Mouse (Mus musculus) G1E-ER4 (cell line): ENCODE data around the gene Gm21258. TPM values are rescaled to one million over a fixed set of nuclear protein-coding genes. Genes with fewer than 3 reads are reported as not detected.
"Not testable (repeated sequence)": the region's sequence is repeated elsewhere in the genome, so short reads cannot be mapped to it uniquely, and the experiment has no call there.

Source experiments
- GATA1 ChIP-seq: IDR thresholded peaks from one replicate; pipeline ENCODE4 v1.8.0; 2012; ENCODE audit warnings: low read length, inconsistent platforms
- polyA plus RNA-seq: library from polyadenylated mRNA; stranded (reverse); fragments of >175 nt; gene quantifications from 2 replicates; pipeline ENCODE4 v1.2.3, GENCODE M21; 2012

Gene Gm21258
- not detected in 2 replicates for polyA plus RNA-seq

DNA sequence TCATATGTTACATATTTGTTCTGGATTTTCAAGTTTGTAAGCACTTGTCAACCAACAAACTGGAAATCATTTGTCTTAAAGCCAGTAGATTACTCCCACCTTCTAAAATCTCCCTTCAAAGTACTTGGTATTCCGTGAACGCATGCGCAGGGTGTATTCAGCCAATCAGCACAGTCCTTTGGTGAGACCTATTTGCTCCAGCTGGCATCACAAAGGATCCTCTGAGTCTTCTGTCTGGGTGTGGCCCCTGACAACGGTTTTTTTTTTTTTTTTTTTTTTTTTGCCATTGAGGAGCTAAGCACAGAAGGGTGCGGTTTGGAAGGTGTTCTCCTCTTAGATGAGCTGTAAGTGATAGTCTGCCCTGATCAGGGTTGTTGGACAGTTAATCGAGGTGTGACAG lies at the start of gene Gm21258:
Gm21258 (plus strand) TSS at position 301 of the 400 bp plus-strand sequence.
- not testable (repeated sequence) for TF ChIP-seq GATA1
